Mouse (Mus musculus) MEL (cell line): ENCODE data around the gene Amz1. TPM values are rescaled to one million over a fixed set of nuclear protein-coding genes. Genes with fewer than 3 reads are reported as not detected.

ENCODE experiments used
- DNase-seq: peaks from one replicate; pipeline ENCODE4 v3.0.0; 2011; ENCODE audit warnings: low read depth, low spot score
- H3K27ac ChIP-seq: 2 replicates; pipeline ENCODE4 v1.5.1; 2012; ENCODE audit warnings: low read depth, mild to moderate bottlenecking, control low read depth, low read length, moderate library complexity; ENCODE audit not compliant: control insufficient read depth
- H3K27me3 ChIP-seq, 2 experiments: fragments of 150-350 bp in 1 of 2; sonication (generic) in 1 of 2; 2 replicates each; pipeline ENCODE4 v1.6.1; 2012; ENCODE audit warnings: low read length in 2 of 2, mild to moderate bottlenecking in 2 of 2, improper control_type of control experiment in 1 of 2, moderate library complexity in 1 of 2; ENCODE audit not compliant: insufficient read depth in 2 of 2, control insufficient read depth in 1 of 2
- H3K36me3 ChIP-seq, 2 experiments: 2 replicates each; pipeline ENCODE4 v1.6.1; 2012 to 2014; ENCODE audit warnings: low read length in 2 of 2, improper control_type of control experiment in 1 of 2, inconsistent platforms in 1 of 2, mild to moderate bottlenecking in 1 of 2; ENCODE audit not compliant: insufficient read depth in 2 of 2, control insufficient read depth in 1 of 2
- H3K4me1 ChIP-seq, 2 experiments: fragments of 150-350 bp in 1 of 2; sonication (generic) in 1 of 2; 2 replicates each; pipeline ENCODE4 v1.6.1; 2012; ENCODE audit warnings: low read length in 2 of 2, improper control_type of control experiment in 1 of 2, mild to moderate bottlenecking in 1 of 2; ENCODE audit not compliant: insufficient read depth in 2 of 2, control insufficient read depth in 1 of 2
- H3K4me3 ChIP-seq, 2 experiments: fragments of 150-350 bp in 1 of 2; sonication (generic) in 1 of 2; 2 replicates each; pipeline ENCODE4 v1.5.1; 2012; ENCODE audit warnings: low read depth in 2 of 2, low read length in 2 of 2, mild to moderate bottlenecking in 2 of 2, moderate library complexity in 2 of 2, control low read depth in 1 of 2, improper control_type of control experiment in 1 of 2; ENCODE audit not compliant: control insufficient read depth in 1 of 2, insufficient read depth in 1 of 2
- H3K79me2 ChIP-seq: 2 replicates; pipeline ENCODE4 v1.6.1; 2012; ENCODE audit warnings: mild to moderate bottlenecking, low read length, moderate library complexity; ENCODE audit not compliant: control insufficient read depth, poor library complexity, insufficient read depth
- H3K9ac ChIP-seq: 2 replicates; pipeline ENCODE4 v1.6.1; 2012; ENCODE audit warnings: low read depth, mild to moderate bottlenecking, control low read depth, low read length, moderate library complexity; ENCODE audit not compliant: control insufficient read depth, poor library complexity, severe bottlenecking
- H3K9me3 ChIP-seq: fragments of 150-350 bp; sonication (generic); replicated peaks from 2 replicates; pipeline ENCODE4 v1.6.1; 2012; ENCODE audit warnings: mild to moderate bottlenecking, low read length, improper control_type of control experiment, moderate library complexity; ENCODE audit not compliant: insufficient read depth
- BHLHE40 ChIP-seq: IDR thresholded peaks from 2 replicates; pipeline ENCODE4 v1.6.1; 2012; ENCODE audit warnings: low read depth, mild to moderate bottlenecking, inconsistent platforms, low read length, improper control_type of control experiment, borderline replicate concordance
- CHD1 ChIP-seq: IDR thresholded peaks from 2 replicates; pipeline ENCODE4 v1.6.1; 2012; ENCODE audit warnings: low read depth, mild to moderate bottlenecking, inconsistent platforms, low read length, improper control_type of control experiment
- CHD2 ChIP-seq: IDR thresholded peaks from 2 replicates; pipeline ENCODE4 v1.6.1; 2011; ENCODE audit warnings: low read length, improper control_type of control experiment
- CTCF ChIP-seq, 3 experiments: IDR thresholded peaks in 2 of 3; conservative IDR thresholded peaks in 1 of 3; 2 replicates each; pipeline ENCODE4 v1.5.1; 2011 to 2012; ENCODE audit warnings: low read length in 3 of 3, low read depth in 2 of 3, mild to moderate bottlenecking in 2 of 3, improper control_type of control experiment in 1 of 3, inconsistent platforms in 1 of 3, mixed read lengths in 1 of 3, moderate library complexity in 1 of 3; ENCODE audit not compliant: control insufficient read depth in 1 of 3, insufficient read depth in 1 of 3, poor library complexity in 1 of 3, severe bottlenecking in 1 of 3
- E2F4 ChIP-seq: IDR thresholded peaks from 2 replicates; pipeline ENCODE4 v1.6.1; 2011; ENCODE audit warnings: low read depth, low read length, improper control_type of control experiment, borderline replicate concordance
- ETS1 ChIP-seq: IDR thresholded peaks from 2 replicates; pipeline ENCODE4 v1.6.1; 2012; ENCODE audit warnings: low read depth, mild to moderate bottlenecking, inconsistent platforms, low read length, improper control_type of control experiment, moderate library complexity
- GATA1 ChIP-seq: IDR thresholded peaks from 2 replicates; pipeline ENCODE4 v1.6.1; 2011; ENCODE audit warnings: low read depth, low read length, improper control_type of control experiment
- HCFC1 ChIP-seq: IDR thresholded peaks from 2 replicates; pipeline ENCODE4 v1.6.1; 2012; ENCODE audit warnings: low read depth, mild to moderate bottlenecking, inconsistent platforms, low read length, improper control_type of control experiment, moderate library complexity
- JUND ChIP-seq: IDR thresholded peaks from 2 replicates; pipeline ENCODE4 v1.6.1; 2011; ENCODE audit warnings: low read depth, mild to moderate bottlenecking, improper control_type of control experiment, low read length
- KAT2A ChIP-seq: conservative IDR thresholded peaks from 2 replicates; pipeline ENCODE4 v1.6.1; 2012; ENCODE audit warnings: low read depth, low read length, improper control_type of control experiment, inconsistent platforms
- MAFK ChIP-seq: IDR thresholded peaks from 2 replicates; pipeline ENCODE4 v1.6.1; 2011; ENCODE audit warnings: low read depth, mild to moderate bottlenecking, low read length, improper control_type of control experiment, borderline replicate concordance
- MXI1 ChIP-seq: IDR thresholded peaks from 2 replicates; pipeline ENCODE4 v1.6.1; 2011; ENCODE audit warnings: mild to moderate bottlenecking, low read depth, low read length, improper control_type of control experiment
- MYB ChIP-seq: IDR thresholded peaks from 2 replicates; pipeline ENCODE4 v1.6.1; 2011; ENCODE audit warnings: mild to moderate bottlenecking, low read depth, low read length, improper control_type of control experiment
- MYC ChIP-seq: IDR thresholded peaks from 2 replicates; pipeline ENCODE4 v1.6.1; 2011; ENCODE audit warnings: low read depth, mild to moderate bottlenecking, low read length, improper control_type of control experiment, moderate library complexity
- NRF1 ChIP-seq: IDR thresholded peaks from 2 replicates; pipeline ENCODE4 v1.6.1; 2014; ENCODE audit warnings: low read depth, mild to moderate bottlenecking, inconsistent platforms, low read length, improper control_type of control experiment, moderate library complexity; ENCODE audit not compliant: poor library complexity, insufficient read depth, severe bottlenecking
- POLR2A ChIP-seq, 2 experiments: IDR thresholded peaks; 2 replicates each; pipeline ENCODE4 v1.6.1; 2011 to 2012; ENCODE audit warnings: low read length in 2 of 2, mild to moderate bottlenecking in 2 of 2, control low read depth in 1 of 2, improper control_type of control experiment in 1 of 2, low read depth in 1 of 2, moderate library complexity in 1 of 2; ENCODE audit not compliant: control insufficient read depth in 1 of 2, insufficient read depth in 1 of 2, poor library complexity in 1 of 2
- POLR2AphosphoS2 ChIP-seq: IDR thresholded peaks from 2 replicates; pipeline ENCODE4 v1.6.1; 2011; ENCODE audit warnings: low read length, improper control_type of control experiment
- POLR2AphosphoS5 ChIP-seq: IDR thresholded peaks from 2 replicates; pipeline ENCODE4 v1.6.1; 2012; ENCODE audit warnings: low read depth, borderline replicate concordance, mild to moderate bottlenecking, inconsistent platforms, low read length, moderate library complexity, mixed read lengths
- RAD21 ChIP-seq: IDR thresholded peaks from 2 replicates; pipeline ENCODE4 v1.6.1; 2011; ENCODE audit warnings: mild to moderate bottlenecking, low read depth, low read length, improper control_type of control experiment
- RCOR1 ChIP-seq: IDR thresholded peaks from 2 replicates; pipeline ENCODE4 v1.6.1; 2012; ENCODE audit warnings: low read depth, mild to moderate bottlenecking, inconsistent platforms, low read length, improper control_type of control experiment
- SIN3A ChIP-seq: IDR thresholded peaks from 2 replicates; pipeline ENCODE4 v1.6.1; 2012; ENCODE audit warnings: low read length, improper control_type of control experiment, inconsistent platforms
- TAL1 ChIP-seq: IDR thresholded peaks from 2 replicates; pipeline ENCODE4 v1.6.1; 2012; ENCODE audit warnings: mild to moderate bottlenecking, inconsistent platforms, low read length, moderate library complexity, mixed read lengths
- TBP ChIP-seq: IDR thresholded peaks from 2 replicates; pipeline ENCODE4 v1.8.0; 2011; ENCODE audit warnings: low read depth, low read length, improper control_type of control experiment
- TCF12 ChIP-seq: IDR thresholded peaks from 2 replicates; pipeline ENCODE4 v1.6.1; 2014; ENCODE audit warnings: low read depth, mild to moderate bottlenecking, inconsistent platforms, low read length, improper control_type of control experiment, moderate library complexity
- UBTF ChIP-seq: IDR thresholded peaks from 2 replicates; pipeline ENCODE4 v1.6.1; 2012; ENCODE audit warnings: low read depth, mild to moderate bottlenecking, inconsistent platforms, low read length, improper control_type of control experiment, moderate library complexity, borderline replicate concordance; ENCODE audit not compliant: insufficient read depth
- USF1 ChIP-seq: IDR thresholded peaks from 2 replicates; pipeline ENCODE4 v1.6.1; 2014; ENCODE audit warnings: low read depth, mild to moderate bottlenecking, inconsistent platforms, low read length, improper control_type of control experiment, moderate library complexity
- USF2 ChIP-seq, 2 experiments: IDR thresholded peaks; 2 replicates each; pipeline ENCODE4 v1.6.1; 2011 to 2012; ENCODE audit warnings: improper control_type of control experiment in 2 of 2, low read length in 2 of 2, borderline replicate concordance in 1 of 2, inconsistent platforms in 1 of 2, low read depth in 1 of 2, mild to moderate bottlenecking in 1 of 2; ENCODE audit not compliant: insufficient read depth in 1 of 2
- ZKSCAN1 ChIP-seq: IDR thresholded peaks from 2 replicates; pipeline ENCODE4 v1.6.1; 2012; ENCODE audit warnings: low read depth, mild to moderate bottlenecking, inconsistent platforms, low read length, improper control_type of control experiment, moderate library complexity
- ZNF384 ChIP-seq: IDR thresholded peaks from 2 replicates; pipeline ENCODE4 v1.6.1; 2012; ENCODE audit warnings: low read depth, mild to moderate bottlenecking, inconsistent platforms, low read length, improper control_type of control experiment
- polyA plus RNA-seq, 2 experiments: library from polyadenylated mRNA; stranded (reverse) in 1 of 2; unstranded in 1 of 2; fragments of >175 nt in 1 of 2; fragments of >200 nt in 1 of 2; gene quantifications; 2 replicates each; pipeline versions ENCODE4 v1.2.1 to v1.2.4; 2012; ENCODE audit warnings: low replicate concordance in 2 of 2, low read depth in 1 of 2; ENCODE audit not compliant: insufficient read length in 2 of 2, insufficient read depth in 1 of 2, missing spikeins in 1 of 2
- total RNA-seq: library from RNA; depleted of rRNA; stranded (reverse); fragments of 300-350 nt; gene quantifications from 2 replicates; pipeline ENCODE4 v1.2.3, GENCODE M21; 2012

The Amz1 gene
- total and polyA plus RNA-seq, 3 experiments, result 0.68 to 1.7 TPM; not detected in 1

GRCm38 (mm10) chr5:140775111-140775510, 51.2 kb downstream of the Amz1 start:
- H3K79me2 ChIP-seq, result no peaks in the 10 kb centered on the region
- no peaks in the 10 kb centered on the region for H3K27me3 ChIP-seq
- no peak for DNase-seq
- H3K36me3 ChIP-seq, result peaks cover 0 to 14% of the 10 kb centered on the region in 2 experiments; a peak in 3 of 4 replicates
- H3K4me1 ChIP-seq, result peaks cover 10 to 14% of the 10 kb centered on the region in 2 experiments
- no peak for TF ChIP-seq MYC
- no peak for TF ChIP-seq CTCF (IDR thresholded peaks at IDR 0.05 in 2 of 3, conservative IDR thresholded peaks at IDR 0.05 in 1 of 3; ENCODE audit: control insufficient read depth in 1 of 3, insufficient read depth in 1 of 3, low read depth in 2 of 3, low read length in 3 of 3, poor library complexity in 1 of 3, severe bottlenecking in 1 of 3)
- TF ChIP-seq HCFC1, result no peak
- no peak for TF ChIP-seq UBTF
- TF ChIP-seq ZKSCAN1, result no peak
- no peak for TF ChIP-seq TCF12
- TF ChIP-seq ZNF384, result no peak
- TF ChIP-seq USF2 (IDR thresholded peaks at IDR 0.05; ENCODE audit: borderline replicate concordance in 1 of 2, insufficient read depth in 1 of 2, low read depth in 1 of 2, low read length in 2 of 2), result no peak
- no peak for TF ChIP-seq TAL1
- no peak for TF ChIP-seq CHD2
- TF ChIP-seq CHD1, result no peak
- TF ChIP-seq KAT2A, result no peak
- no peak for TF ChIP-seq GATA1
- TF ChIP-seq MYB, result no peak
- no peak for TF ChIP-seq RAD21
- no peak for TF ChIP-seq JUND
- TF ChIP-seq NRF1, result no peak
- no peak for TF ChIP-seq TBP
- no peak overlapping the region for H3K4me3 ChIP-seq
- no peaks in the 10 kb centered on the region for H3K9me3 ChIP-seq
- H3K9ac ChIP-seq, result no peak overlapping the region
- no peak overlapping the region for H3K27ac ChIP-seq

DNA sequence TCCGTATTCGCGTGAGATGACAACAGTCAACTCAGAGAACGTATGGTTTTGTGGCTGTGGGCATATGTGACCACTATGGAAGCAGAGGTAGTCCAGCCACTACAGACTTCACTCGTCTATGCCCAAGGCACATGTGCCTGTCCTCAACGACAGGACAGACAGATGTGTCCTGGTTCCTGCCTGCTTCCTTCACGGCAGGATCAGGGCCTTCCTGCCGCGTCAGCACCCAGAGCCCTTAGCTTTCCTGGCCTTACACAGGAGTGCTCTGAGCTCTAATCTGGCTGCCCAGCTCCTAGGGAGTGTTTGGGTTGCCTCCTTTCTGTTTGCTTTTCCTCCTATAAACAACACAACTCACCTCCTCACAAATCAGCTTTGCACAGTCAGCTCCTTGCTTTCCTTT, 53.0 kb downstream of the Amz1 start:
- no peak for DNase-seq
- Histone ChIP-seq H3K36me3 (peaks cover 1 to 10% of the 10 kb centered on the region in 2 experiments; a peak in 3 of 4 replicates), H3K4me3 (no peak overlapping the region), H3K27me3 (no peaks in the 10 kb centered on the region), H3K4me1 (peaks cover 7 to 11% of the 10 kb centered on the region in 2 experiments), H3K27ac (no peak overlapping the region), H3K9ac (no peak overlapping the region), H3K79me2 (no peaks in the 10 kb centered on the region), H3K9me3 (no peaks in the 10 kb centered on the region)
- TF ChIP-seq GATA1, result no peak
- TF ChIP-seq CHD1, result no peak
- no peak for TF ChIP-seq MXI1
- no peak for TF ChIP-seq RCOR1
- no peak for TF ChIP-seq SIN3A
- TF ChIP-seq NRF1, result no peak
- no peak for TF ChIP-seq POLR2AphosphoS2
- no peak for TF ChIP-seq USF1
- no peak for TF ChIP-seq MAFK
- TF ChIP-seq POLR2A (IDR thresholded peaks at IDR 0.05; ENCODE audit: control insufficient read depth in 1 of 2, insufficient read depth in 1 of 2, low read depth in 1 of 2, low read length in 2 of 2, poor library complexity in 1 of 2), result no peak
- no peak for TF ChIP-seq E2F4
- no peak for TF ChIP-seq POLR2AphosphoS5
- TF ChIP-seq MYC, result no peak
- no peak for TF ChIP-seq ETS1
- no peak for TF ChIP-seq BHLHE40
- no peak for TF ChIP-seq JUND
- no peak for TF ChIP-seq UBTF
